Comparison of ENCODE assay signal across 9 mouse cellular contexts in the genomic region with DNA sequence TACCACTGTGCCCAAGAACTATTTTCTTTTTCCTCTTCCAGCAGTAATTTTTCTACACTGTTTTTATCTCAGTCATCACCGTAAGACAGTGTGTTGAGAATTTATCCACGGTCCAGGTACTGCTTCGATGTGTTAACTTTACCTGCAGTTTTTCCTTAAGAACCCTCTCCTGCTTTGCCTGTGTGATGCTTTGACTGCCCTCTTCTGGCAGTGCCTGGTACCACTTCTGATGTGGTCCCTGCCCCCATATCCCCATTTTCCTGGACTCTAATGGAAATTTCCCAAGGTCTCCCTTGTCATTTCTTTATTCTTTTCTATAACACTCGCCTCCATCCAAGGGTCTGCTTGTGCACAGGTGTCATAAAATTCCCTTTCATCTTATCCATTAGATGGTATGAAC. TPM values are rescaled to one million over a fixed set of nuclear protein-coding genes. Genes with fewer than 3 reads are reported as not detected.
A peak's percentile ranks its signal among the peaks of the same experiment; 100 is the strongest.
DNase-seq lines count a peak whose midpoint lies in the region; ATAC-seq and TF ChIP-seq lines count a peak whose summit lies in the region.
"Had no signal": no experiment of that assay in that cellular context is flagged by ENCODE, and none has a peak within 500 bp of the region (broad histone marks: within the 10 kb centered on the region; RNA-seq: fewer than 3 reads in every experiment).

No protein-coding gene starts in this region.

- DNase-seq in hindbrain, postnatal 0 days (ENCODE audit: low spot score), result peak; percentile 18
- peak; percentile 26 to 37 for DNase-seq in CD8-positive naive resting alpha-beta T cell, adult 2 months (ENCODE audit: low read depth in 2 of 2, low spot score in 2 of 2)
- DNase-seq in adrenal gland, adult 8-10 months, result peak; percentile 25
- peak; percentile 46 for DNase-seq in embryonic facial prominence, embryonic 10.5 days (ENCODE audit: low spot score)
- DNase-seq in layer of hippocampus, adult 2 months (ENCODE audit: low spot score in 2 of 2), result peak in 1 of 2 experiments; percentile 60
- DNase-seq in natural killer cell, adult 2 months (ENCODE audit: low spot score in 2 of 2), result peak; percentile 12 to 26

- H3K36me3 ChIP-seq in hindbrain, postnatal 0 days (ENCODE audit: insufficient read depth, low read length), result no peaks in the 10 kb centered on the region
- H3K36me3 ChIP-seq in hindbrain, embryonic 12.5 days, result no peaks in the 10 kb centered on the region
- H3K36me3 ChIP-seq in embryonic facial prominence, embryonic 10.5 days (replicated peaks), result no peaks in the 10 kb centered on the region
- H3K36me3 ChIP-seq: limb, embryonic 13.5 days had no signal

- no peak for ATAC-seq in hindbrain, postnatal 0 days
- ATAC-seq in hindbrain, embryonic 12.5 days (ENCODE audit: low FRiP score), result no peak
- ATAC-seq in monocyte, adult 5-6 weeks (replicated peaks; ENCODE audit: insufficient number of reproducible peaks, low FRiP score, low TSS enrichment, poor library complexity, severe bottlenecking), result no peak

- no peak overlapping the region for H3K4me2 ChIP-seq in hindbrain, postnatal 0 days (ENCODE audit: low read depth, low read length)
- no peak overlapping the region for H3K4me2 ChIP-seq in hindbrain, embryonic 12.5 days (replicated peaks)
- H3K4me2 ChIP-seq: limb, embryonic 13.5 days had no signal

- no peaks in the 10 kb centered on the region for H3K9me3 ChIP-seq in hindbrain, postnatal 0 days (ENCODE audit: low read length)
- no peaks in the 10 kb centered on the region for H3K9me3 ChIP-seq in hindbrain, embryonic 12.5 days (replicated peaks)
- no peaks in the 10 kb centered on the region for H3K9me3 ChIP-seq in embryonic facial prominence, embryonic 10.5 days
- H3K9me3 ChIP-seq: limb, embryonic 13.5 days had no signal

- H3K4me3 ChIP-seq in hindbrain, postnatal 0 days (ENCODE audit: low read length), result no peak overlapping the region
- no peak overlapping the region for H3K4me3 ChIP-seq in hindbrain, embryonic 12.5 days
- H3K4me3 ChIP-seq in embryonic facial prominence, embryonic 10.5 days, result no peak overlapping the region
- no peak overlapping the region for H3K4me3 ChIP-seq in layer of hippocampus, adult 2 months
- H3K4me3 ChIP-seq: limb, embryonic 13.5 days had no signal

- H3K4me1 ChIP-seq in hindbrain, postnatal 0 days (ENCODE audit: insufficient read depth, low read length), result peaks cover 5% of the 10 kb centered on the region
- peaks cover 12% of the 10 kb centered on the region for H3K4me1 ChIP-seq in hindbrain, embryonic 12.5 days
- H3K4me1 ChIP-seq in embryonic facial prominence, embryonic 10.5 days, result peaks cover 17% of the 10 kb centered on the region

- peak; percentile 68 for TF ChIP-seq CTCF in hindbrain, postnatal 0 days (IDR thresholded peaks at IDR 0.05; ENCODE audit: low read depth)
- peak; percentile 88 for TF ChIP-seq CTCF in layer of hippocampus, adult 2 months (conservative IDR thresholded peaks at IDR 0.05)

- H3K9ac ChIP-seq in hindbrain, postnatal 0 days (replicated peaks; ENCODE audit: low read length), result no peak overlapping the region
- H3K9ac ChIP-seq in hindbrain, embryonic 12.5 days, result no peak overlapping the region
- H3K9ac ChIP-seq: limb, embryonic 13.5 days had no signal

- no peaks in the 10 kb centered on the region for H3K27me3 ChIP-seq in hindbrain, postnatal 0 days (ENCODE audit: insufficient read depth, low read length)
- H3K27me3 ChIP-seq in hindbrain, embryonic 12.5 days, result no peaks in the 10 kb centered on the region
- H3K27me3 ChIP-seq in embryonic facial prominence, embryonic 10.5 days (replicated peaks; ENCODE audit: low read depth, poor library complexity, severe bottlenecking), result no peaks in the 10 kb centered on the region
- H3K27me3 ChIP-seq: limb, embryonic 13.5 days had no signal

- H3K27ac ChIP-seq in hindbrain, postnatal 0 days, result no peak overlapping the region
- H3K27ac ChIP-seq in hindbrain, embryonic 12.5 days, result no peak overlapping the region
- no peak overlapping the region for H3K27ac ChIP-seq in embryonic facial prominence, embryonic 10.5 days (replicated peaks)
- H3K27ac ChIP-seq in layer of hippocampus, adult 2 months, result no peak overlapping the region
- H3K27ac ChIP-seq: limb, embryonic 13.5 days had no signal

- 52% methylated on average over 4 of the region's 4 CpGs for WGBS in hindbrain, postnatal 0 days
- 48% methylated on average over 4 of the region's 4 CpGs for WGBS in hindbrain, embryonic 12.5 days
- WGBS in embryonic facial prominence, embryonic 10.5 days, result 46% methylated on average over 4 of the region's 4 CpGs

RNA-seq across cellular contexts. Expression of a gene that starts 3.3 kb away (rescaled TPM):
- total RNA-seq in hindbrain, postnatal 0 days (2014; rRNA removed), result 61.3 and 89.1 TPM in 2 replicates
- polyA plus RNA-seq in hindbrain, postnatal 0 days (2015; fragmentation: Nextera tagmentation; extraction: Ambion mirVana), result 118 and 122 TPM in 2 replicates
- 115 and 123 TPM in 2 replicates for polyA plus RNA-seq in hindbrain, embryonic 12.5 days (2016; fragmentation: Nextera tagmentation; extraction: Ambion mirVana)
- 100 to 1,000 TPM in 3 of 4 experiments, 10 to 100 TPM in 1; 82.1 to 133 (median 115) TPM for total RNA-seq in adrenal gland, adult 8-10 months (2022)
- polyA plus RNA-seq in embryonic facial prominence, embryonic 10.5 days (2016; fragmentation: Nextera tagmentation; extraction: Ambion mirVana), result 65.7 and 68.5 TPM in 2 replicates
- 10 to 100 TPM; 51.9 to 52.3 TPM for total RNA-seq in layer of hippocampus, adult 2 months (2021)
- total RNA-seq in monocyte, adult 5-6 weeks (2017), result 162 to 219 TPM (median 198 TPM) in 3 replicates

RNA-seq across cellular contexts. Expression of a gene that starts 37.3 kb away (rescaled TPM):
- 0.21 and 0.32 TPM in 2 replicates for total RNA-seq in hindbrain, postnatal 0 days (2014; rRNA removed)
- polyA plus RNA-seq in hindbrain, postnatal 0 days (2015; fragmentation: Nextera tagmentation; extraction: Ambion mirVana), result 0.36 and 0.47 TPM in 2 replicates
- 0.06 and 0.42 TPM in 2 replicates for polyA plus RNA-seq in hindbrain, embryonic 12.5 days (2016; fragmentation: Nextera tagmentation; extraction: Ambion mirVana)
- 1 to 10 TPM in 3 of 4 experiments, under 1 TPM in 1; 0.89 to 3.4 (median 2.2) TPM for total RNA-seq in adrenal gland, adult 8-10 months (2022)
- polyA plus RNA-seq in embryonic facial prominence, embryonic 10.5 days (2016; fragmentation: Nextera tagmentation; extraction: Ambion mirVana), result not detected in 2 replicates
- total RNA-seq in layer of hippocampus, adult 2 months (2021), result under 1 TPM; 0.12 to 0.13 TPM
- total RNA-seq in monocyte, adult 5-6 weeks (2017), result 1.2 TPM in 1 of 3 replicates, not detected in the others
